Mouse (Mus musculus): ENCODE results near the gene Skida1.

Skida1 gene

DNA sequence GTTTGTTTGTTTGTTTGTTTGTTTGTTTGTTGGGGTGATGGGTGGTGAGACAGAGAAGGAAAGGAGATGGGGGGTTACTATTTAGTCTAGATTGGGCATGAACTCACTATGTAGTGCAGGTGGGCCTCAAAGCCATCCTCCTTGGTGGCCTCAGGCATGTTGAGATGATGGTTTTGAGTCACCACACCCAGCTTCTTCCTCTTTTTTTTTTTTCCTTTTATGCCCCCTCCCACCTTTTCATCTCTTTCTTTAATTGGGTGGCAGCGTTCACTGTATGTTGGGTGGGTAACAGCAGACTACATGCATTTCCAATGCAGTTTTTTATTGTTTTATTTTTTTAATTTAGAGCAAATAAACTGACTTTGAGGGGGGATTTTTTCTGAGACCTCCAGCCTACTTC is 32.2 kb downstream of the Skida1 start:
- DNase-seq (ENCODE audit: low read depth, low spot score), result no peak

DNA sequence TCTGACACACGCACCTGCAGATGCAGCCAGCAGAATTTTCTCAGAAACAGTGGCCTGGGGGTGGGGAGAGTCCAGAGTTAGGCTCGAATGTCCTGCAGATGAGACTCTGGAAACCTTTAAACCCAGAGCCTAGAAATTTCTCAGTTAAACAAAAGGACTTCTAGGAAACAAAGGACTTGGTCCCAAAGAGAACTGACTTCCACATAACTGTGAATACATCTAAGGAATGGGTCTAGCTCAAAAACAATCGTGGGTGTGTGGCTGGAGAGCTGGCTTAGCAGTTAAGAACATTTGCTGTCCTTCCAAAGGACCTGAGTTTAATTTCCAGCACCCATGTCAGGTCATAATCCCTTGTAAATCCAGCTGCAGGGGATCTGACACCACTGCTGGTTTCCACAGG is 33.3 kb downstream of the Skida1 start:
- no peak for DNase-seq (ENCODE audit: low read depth, low spot score)

DNA sequence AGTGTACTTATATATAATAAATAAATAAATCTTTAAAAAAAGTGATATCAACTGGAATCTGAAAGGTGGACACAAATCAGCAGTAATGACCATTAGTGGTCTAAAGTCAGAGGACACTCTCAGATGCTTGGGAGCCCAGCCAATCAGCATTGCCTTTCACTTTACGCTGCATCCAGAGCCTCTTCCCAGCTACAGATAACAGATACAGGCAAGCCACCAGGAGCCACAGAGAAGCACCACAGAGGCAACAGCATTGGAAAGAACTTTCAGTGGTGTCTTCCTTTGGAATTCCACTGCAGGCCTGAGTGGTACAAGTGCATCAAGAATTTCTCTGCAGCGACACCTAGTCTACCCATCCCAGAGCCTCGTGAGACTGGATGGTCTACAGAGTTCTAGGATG is 36.0 kb downstream of the Skida1 start:
- DNase-seq (ENCODE audit: low read depth, low spot score), result no peak

DNA sequence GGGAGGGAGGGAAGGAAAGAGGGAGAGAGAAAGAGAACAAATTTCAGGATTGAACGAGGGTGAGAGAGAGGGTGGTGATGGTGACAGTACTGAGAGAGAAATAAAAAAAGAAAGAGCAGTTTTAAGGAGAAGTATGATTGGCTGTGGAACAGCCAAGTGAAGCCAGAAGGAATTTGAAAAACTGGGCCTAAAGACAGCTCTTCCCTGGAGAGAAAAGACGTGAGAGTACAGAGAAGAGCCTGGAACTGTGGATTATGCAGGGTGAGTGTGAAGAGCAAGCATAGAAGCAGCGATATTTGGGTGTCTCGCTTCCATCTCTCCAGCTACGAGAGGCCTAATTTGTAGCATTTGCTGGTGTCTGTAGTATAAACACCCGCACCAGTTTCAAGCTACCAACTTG is 37.6 kb downstream of the Skida1 start:
- DNase-seq (ENCODE audit: low read depth, low spot score), result no peak

DNA sequence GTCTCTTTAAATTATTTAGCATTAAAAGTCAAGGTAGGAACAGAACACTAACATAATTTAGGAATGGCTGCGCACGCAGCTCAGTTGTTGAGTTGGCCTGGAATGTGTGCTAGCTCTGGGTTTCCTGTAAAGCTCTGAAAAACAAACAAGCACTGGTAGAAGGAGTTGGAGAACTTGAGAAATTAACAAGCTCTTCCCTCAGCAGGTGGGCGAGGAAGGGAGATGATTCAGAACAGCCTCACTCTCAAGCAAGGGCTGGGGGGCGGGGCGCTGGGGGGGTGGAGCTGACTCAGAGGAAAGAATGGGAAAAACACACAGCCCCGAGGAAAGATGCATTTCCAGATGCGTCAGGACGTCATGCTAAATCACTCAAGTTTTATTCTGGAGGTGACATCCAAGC is 43.7 kb downstream of the Skida1 start:
- no peak for DNase-seq (ENCODE audit: low read depth, low spot score)

DNA sequence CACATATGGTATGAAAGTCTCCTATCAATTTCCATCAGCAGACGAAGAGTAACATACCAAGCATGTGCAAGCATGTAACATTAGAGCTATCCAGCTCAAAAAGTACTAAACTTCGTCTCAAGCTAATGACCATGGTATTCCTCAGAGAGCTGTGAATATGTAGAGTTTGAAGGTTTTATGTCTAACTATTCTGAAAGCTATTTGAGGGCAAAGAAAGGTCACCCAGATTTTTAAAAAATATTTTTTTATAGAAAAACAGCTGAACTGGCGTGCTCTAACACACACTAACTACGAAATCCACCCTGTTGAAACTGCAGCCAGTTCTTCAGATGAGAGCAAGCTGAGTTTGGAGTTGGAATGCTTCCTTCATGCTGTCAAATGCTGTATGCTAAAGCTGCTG is 44.6 kb downstream of the Skida1 start:
- no peak for DNase-seq (ENCODE audit: low read depth, low spot score)

DNA sequence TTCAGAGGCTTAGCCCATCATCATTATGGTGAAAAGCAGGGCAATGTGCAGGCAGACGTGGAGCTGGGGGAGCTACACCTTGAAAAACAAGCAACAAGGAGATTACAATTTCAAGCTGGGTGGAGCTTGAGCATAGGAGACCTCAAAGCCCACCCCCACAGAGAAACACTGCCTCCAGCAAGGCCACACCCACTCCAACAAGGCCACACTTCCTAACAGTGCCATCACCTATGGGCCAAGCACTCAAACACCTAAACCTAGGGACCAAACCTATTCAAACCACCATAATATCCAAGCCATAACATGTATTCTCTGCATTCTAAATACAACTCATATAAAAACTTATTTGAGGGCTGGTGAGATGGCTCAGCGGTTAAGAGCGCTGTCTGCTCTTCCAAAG is 46.5 kb downstream of the Skida1 start:
- no peak for DNase-seq (ENCODE audit: low read depth, low spot score)

DNA sequence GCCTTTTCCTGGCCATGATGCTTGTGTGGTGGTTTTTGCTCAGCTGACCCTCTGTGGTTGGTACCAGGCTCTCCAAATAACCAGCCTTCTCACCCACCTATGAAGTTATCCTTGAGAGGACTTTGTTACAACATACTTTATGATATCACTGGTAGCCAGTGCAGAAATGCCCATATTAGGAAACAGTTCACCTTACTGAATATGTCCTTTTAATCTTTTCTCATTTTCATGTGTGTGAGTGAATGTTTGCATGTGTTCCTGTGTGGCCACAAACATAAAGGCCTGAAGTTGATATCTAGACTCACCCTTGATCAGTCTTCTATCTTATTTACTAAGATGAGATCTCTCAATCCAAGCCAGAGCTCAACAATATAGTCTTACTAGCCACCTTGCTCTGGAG is 52.0 kb downstream of the Skida1 start, which contains the start of gene H2al2a:
TSS of gene H2al2a (minus strand) at position 101 of the 400 bp plus-strand sequence.
- DNase-seq (ENCODE audit: low read depth, low spot score), result no peak
